Mouse (Mus musculus): Measurements from ENCODE around the gene Aasdh.

- TF ChIP-seq CTCF (IDR thresholded peaks at IDR 0.05; ENCODE audit: borderline replicate concordance, control insufficient read depth, extremely low read depth, insufficient read depth, low read length, poor library complexity), result no peak
- TF ChIP-seq POLR2A (IDR thresholded peaks at IDR 0.05; ENCODE audit: control insufficient read depth, extremely low read depth, insufficient read depth, low read length, poor library complexity), result no peak
These were observed 37.2 kb upstream of the Aasdh start for GRCm38 (mm10) chr5:76942505-76942904.
